Mouse (Mus musculus): Measurements from ENCODE around the gene Snap23.

GRCm38 (mm10) chr2:120567798-120568320, 388 bp downstream of the Snap23 start:
- no peak for TF ChIP-seq CTCF (conservative IDR thresholded peaks at IDR 0.05; ENCODE audit: low read length)
- no peak for TF ChIP-seq POU5F1 (IDR thresholded peaks at IDR 0.05; ENCODE audit: borderline replicate concordance, low read length)
